Mouse (Mus musculus) cerebellum, adult 11-12 months (tissue): Measurements from ENCODE around the gene Hist1h2ad.
"Not testable (repeated sequence)": the region's sequence is repeated elsewhere in the genome, so short reads cannot be mapped to it uniquely, and the experiment has no call there.

ENCODE experiments used
- DNase-seq: peaks from one replicate; pipeline ENCODE4 v3.0.0; 2022

The Hist1h2ad gene

DNA sequence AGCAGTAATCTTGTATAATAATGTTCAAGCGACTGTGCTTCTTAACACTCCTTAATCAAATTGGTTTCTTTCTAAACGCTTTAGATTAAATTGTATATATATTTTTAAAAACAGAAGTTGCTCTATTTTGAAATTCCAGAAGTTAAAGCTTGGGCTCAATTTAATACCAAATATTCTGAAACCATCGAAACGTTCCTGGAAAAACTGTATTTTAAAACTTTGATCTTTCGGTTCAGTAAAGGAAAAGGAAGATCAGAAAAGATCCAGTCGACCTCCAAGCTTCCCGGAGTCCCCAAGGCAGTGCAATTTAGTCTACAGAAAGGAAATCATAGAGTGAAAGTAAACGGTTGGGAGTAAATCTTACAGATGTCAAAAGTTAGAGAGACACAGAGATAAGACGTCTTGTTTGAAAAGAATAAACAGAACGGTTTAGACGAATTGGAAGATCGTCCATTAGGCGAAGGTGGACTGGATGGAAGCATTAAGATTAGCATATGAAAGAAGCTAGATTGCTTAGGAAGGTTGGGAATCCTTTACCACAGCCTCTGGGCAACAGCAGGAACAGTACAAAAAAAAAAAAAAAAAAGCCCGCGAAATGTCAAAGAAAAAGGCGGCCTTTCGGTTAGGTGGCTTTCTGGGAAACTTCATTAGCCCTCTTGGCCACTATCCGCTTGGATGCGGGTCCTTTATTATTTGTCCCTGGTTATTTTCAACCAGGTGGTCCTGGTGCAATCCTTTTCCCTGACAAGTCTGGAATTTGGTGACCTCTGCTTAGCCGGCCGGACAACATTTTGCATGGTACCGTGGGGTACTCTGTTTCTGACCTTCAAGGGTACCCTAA is 12.1 kb downstream of the Hist1h2ad start:
- DNase-seq = no peak

DNA sequence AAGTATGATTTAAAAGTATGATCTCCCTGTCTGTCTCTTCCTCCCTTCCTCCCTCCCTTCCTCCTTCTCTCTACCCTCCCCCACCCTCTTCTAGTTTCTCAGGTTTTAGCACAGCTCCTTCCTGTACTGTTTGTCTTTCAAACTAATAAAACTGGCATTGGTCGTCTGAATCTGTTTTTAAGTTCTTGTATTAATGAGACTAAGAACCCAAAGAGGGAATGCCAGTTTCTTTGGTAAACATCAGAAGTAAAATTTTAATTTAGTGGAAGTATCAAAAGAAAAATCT is 12.7 kb downstream of the Hist1h2ad start:
- no peak for DNase-seq

DNA sequence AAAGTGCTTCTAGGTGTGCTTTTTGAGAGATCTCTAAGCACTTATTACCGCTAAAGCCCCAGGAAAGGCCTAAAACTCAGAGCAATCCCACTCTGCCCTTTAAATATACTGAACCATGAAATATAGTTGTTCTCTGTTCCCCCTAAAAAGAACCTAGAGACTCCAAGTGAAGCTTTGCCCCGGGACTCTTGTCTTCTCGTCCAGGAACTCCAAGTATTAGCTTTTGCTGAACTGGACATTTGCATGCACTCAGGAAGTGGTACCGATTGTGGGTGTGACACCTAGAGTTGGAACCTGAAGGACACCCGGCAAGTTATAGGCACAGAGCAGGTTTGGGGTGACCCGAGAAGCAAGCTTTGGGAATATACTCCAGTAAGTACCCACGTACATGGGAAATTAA is 17.0 kb downstream of the Hist1h2ad start:
- DNase-seq = no peak

DNA sequence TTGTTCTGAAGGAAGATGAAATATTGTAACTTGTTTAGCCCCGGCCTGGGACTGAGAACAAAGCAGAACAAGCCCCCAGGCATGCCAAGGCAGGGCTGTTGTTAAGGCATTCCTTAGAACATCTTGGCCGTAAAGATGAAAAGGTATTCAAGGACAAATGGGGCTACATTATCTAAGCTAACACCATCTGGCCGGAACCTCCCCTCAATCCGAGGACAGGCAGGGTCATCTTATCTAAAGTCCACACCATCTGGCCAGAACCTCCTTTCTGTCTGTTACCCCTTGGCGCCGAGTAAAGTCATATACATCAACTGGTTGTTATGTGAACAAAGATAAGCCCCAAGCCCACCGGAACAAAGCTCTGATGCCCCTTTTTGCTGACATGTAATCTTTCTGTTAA is 17.7 kb downstream of the Hist1h2ad start:
- DNase-seq = not testable (repeated sequence)

DNA sequence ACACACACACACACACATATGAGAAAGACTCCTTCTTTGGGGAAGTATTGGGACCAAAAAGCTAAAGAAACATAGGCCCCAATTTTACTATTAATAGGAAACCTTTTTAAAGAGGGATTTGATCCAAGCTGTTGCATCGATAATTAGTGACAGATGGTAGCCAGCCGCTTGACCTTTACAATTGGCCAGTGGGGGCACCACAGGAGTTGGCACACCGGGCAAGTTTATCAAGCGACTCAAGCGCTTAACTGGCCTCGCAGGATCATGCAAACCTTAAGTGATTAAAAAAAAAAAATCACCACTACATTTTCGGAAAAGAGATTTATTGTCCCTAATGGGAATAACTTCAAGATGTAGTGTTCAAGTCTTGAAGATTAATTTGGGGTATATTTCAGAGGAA is 18.4 kb downstream of the Hist1h2ad start:
- DNase-seq = peak; percentile 73

DNA sequence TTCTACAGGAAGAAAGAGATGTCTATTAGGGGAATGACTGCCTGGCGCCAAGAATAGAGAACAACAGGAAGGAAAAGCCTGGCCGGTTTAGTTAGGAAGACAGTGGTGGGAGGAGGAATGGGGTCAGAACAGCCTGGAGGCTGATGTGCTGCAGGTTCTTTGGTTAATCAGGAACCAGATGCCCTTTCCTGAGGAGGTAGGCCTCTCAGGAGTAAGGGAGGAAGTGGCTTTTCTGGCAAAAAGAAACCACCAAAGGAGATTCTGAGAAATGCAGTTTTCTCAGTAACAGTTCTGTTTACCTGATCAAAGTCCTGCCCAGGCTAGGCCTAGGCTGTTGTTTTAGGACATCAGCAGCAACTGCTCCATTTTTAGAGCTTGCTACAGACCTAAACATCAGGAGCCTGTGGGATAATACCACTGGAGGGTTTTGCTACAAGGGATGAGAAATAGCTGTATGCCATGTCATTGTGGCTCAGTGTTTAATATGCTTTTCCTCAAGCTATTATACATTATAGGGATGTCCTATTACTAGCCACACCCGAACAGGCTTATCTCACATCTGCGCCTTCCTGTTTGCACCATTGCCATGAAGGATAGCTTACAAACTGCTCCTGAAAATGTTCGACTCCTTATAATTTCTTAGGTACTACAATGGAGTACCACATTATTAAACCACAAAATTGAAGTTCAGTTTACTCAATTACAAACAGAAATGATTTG is 19.0 kb downstream of the Hist1h2ad start:
- DNase-seq = no peak

DNA sequence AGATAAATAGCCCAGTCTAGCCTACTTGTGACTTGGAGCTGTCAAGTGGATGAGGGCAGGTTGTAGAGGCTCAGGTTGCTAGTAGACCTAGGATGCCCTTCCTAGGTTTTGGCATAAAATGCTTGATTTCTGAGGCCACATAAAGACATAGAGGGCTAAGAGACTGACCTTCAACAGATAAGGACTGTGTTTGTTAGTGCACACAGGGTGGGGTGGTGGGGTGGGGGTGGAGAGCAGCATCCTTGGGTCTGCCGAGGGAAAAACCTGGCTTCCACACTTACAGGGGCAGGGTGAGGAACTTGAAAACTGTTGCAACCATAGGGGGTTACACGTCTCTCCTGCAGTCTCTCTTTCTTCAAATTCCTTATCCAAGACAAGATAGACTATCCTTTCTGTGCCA is 21.0 kb downstream of the Hist1h2ad start:
- DNase-seq = no peak

DNA sequence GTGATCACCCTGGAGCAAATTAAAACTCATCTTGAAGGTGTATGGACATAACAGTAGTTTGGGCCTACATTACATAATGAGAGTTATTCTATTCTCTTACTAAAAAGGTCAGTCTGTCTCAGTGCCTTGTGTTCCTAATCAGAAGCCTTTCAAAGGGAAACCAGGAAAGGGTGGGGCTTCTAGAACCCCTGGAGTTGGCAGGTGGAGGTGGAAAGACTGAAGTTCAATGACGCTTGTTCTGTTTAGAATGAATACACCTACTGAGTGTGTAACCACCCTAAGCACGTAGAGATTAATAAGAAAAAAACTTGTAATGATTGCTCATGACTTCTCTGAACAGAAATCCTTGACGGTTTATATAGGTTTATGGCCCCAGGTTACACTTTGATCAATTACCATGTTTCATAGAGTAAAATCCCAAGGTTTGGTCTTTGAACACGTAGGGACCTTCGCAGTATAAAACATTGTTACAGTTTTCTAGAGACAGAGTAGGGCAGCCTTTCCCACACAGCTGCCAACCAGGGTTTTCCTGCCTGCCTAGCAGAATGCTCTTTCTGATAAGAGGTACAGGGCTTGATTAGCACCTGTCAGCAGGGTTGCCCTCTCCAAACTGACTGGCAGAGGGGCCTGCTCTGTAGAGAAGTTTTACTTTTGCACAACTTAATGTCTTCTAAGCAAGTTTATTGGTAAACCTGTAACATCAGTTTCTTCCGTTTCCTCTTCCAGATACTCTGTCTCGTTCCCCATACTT is 21.6 kb downstream of the Hist1h2ad start:
- DNase-seq = no peak

DNA sequence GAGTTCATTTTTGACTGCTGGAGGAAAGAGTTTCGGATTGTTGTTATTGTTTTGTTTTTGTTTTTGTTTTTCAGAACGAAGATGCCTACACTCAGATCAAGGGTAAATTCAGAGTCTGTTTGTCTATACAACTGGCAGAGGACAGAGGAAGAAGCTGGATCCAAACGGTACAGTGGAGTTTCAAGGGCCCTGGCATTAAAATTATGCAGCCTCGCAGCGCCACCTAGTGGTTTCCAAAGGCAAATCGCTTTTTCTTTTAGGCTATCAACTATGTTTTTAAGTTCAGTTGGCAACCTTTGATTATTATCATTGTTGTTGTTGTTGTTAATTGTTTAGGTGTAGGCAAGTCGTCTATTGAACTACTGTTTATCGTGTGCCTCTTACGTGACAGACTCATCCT is 23.8 kb downstream of the Hist1h2ad start:
- peak; percentile 55 for DNase-seq

DNA sequence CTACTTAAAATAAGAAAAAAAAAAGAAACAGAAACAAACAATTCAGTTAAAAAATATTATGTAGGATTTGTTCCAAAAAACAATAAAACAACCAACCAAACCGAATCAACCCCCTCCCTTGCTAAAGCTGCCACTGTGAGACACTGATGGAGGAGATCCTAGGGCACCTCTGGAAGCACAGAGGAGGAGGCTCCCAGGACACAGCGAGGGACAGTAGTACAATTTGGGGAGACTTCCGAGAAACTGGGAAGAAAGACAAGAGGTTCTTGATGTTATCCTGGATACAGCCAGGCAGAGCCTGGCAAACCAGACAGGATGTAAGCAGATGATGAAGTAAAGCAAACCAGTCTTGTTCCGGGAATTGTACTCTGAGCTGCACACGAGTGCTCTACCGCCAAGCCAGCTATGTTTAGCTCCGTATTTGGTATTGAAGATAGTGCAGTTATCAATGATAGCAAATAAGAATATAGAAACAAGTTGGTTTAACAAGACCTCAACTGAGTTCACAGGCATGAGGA is 29.1 kb downstream of the Hist1h2ad start:
- no peak for DNase-seq

DNA sequence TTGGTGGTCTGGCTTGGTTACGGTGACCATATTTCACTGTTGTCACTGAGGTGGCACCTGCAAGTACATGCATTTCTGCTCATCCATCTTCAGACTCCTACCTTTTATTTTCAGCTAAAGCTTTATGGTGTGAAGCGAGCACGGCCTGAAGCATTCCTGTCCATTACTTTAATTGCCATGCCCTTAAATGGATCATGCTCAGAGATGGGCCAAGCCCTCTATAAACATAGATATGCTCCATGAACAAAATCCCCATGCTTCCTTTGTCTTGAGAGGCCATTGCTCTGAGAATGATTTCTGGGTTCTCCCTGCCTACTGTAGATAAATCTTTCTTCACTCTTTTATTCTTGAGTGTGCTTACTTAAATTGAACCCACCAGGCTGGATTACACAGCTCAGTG is 30.3 kb downstream of the Hist1h2ad start:
- no peak for DNase-seq

DNA sequence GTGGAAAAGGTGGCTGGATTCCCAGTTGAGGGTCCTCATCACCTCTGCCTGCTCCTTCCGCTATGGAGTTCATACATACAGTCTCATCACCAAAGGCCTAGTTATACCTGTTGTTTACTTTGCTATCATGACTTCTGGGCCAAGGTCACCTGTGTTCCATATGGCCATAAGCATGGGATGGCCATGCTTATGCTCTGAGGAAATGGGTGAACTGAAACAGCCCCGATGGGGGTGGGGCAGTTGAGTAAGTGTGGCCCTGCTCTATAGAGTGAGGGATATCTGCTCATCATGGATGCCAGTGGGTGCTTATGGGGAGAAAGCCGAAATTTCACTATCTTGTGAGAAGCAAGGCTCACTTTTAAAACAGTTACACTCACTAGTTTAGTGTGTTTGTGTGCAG is 30.9 kb downstream of the Hist1h2ad start:
- no peak for DNase-seq

DNA sequence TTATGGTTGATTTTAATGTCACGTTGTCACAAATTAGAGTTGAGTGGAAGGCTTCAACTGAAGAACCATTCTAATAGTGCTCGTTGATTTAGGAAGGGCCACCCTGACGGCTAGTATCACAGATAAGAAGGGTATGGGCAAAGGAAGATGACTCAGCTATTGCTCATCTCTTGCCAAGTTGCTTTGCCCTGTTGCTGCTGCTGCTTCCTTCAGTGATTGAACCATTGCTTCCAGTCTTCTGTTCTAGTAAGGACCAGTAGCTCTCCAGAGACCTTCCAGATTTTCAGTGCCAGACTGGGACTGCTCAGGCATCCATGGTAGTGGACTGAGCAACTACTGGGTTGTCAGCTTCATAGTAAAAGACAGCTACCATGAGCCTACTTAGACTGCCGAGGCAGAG is 35.0 kb downstream of the Hist1h2ad start:
- DNase-seq = no peak

DNA sequence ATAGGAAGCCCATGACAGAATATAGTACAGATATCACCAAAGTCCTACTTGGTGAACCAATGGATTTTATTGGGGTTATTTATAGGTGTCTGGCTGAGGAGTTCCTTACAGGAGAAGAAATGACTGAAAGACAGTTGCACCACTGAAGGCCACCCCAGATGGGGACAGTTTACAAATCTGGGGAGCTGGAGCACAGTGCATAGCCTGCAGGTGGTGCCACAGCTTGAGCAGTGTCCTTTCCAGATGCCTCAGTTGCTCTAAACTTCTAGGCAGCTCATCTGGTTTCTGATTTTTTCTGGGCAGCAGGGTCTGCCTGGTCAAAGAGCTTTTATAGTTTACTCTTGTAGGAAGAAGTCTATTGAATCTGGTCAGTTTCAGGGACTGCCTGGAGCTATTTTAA is 35.7 kb downstream of the Hist1h2ad start:
- DNase-seq = no peak

DNA sequence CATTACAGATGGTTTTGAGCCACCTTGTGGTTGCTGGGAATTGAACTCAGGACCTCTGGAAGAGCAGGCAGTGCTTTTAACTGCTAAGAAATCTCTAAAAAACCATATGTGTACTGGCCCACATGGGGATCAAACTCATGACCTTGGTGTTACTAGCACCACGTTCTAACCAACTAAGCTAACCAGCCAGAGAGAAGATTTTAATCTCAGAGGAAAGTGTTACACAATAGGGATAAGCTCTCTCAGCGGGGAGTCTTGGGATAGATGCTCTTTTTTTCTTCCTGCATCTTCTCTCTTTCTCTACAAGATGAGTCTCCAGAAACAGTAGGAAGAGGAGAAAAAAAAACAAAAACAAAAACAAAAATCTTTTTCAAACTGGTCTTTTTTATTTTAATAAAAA is 36.2 kb downstream of the Hist1h2ad start:
- DNase-seq = no peak

DNA sequence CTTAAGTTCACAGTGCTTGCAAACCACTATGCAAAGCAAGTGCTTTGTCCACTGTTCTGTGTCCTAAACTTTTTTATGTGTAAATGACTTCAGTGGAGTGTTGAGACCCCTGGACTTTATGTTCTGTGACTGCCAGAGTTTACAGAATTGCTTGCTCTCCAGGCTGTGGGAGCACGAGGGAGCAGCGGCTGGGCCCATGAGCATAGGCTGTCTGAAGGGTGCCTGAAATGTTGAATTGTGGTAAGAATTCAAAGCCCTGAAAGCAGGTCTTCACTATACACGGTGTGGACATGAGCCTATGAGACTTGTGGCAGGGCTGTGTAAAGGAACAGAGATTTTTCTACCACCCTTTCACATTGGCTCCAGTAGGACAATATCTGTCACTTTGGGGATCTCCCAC is 37.5 kb downstream of the Hist1h2ad start:
- no peak for DNase-seq

DNA sequence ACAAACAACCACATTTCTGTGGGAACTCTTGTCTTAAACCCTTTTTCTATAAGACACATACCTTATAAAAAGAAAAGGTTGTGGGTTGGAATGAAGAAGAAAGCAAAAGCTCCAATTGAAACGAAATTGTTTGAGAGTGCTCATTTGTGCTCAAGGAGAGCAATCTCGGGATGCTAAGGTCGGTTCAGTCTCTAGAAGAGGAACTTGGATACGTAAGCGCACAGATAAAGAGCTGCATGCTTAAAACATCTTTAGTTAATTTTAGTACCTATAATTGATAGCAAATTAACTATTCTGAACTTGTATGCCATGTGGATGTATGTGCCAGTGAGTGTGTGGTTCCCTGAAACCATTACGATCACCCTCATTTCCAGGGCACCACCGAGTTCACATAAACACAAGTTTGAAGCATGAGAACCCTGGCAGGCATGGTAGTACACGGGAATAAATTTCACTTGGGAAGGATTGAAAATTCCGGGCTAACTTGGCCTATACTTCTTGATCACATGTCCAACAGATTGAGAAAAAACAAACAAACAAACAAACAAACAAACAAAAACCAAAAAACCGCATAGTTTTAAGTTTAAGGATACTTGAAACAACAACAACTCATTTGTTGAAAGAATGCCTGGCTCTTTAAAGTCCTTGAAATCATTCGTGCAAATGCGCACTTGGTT is 46.0 kb downstream of the Hist1h2ad start:
- DNase-seq = peak; percentile 27

DNA sequence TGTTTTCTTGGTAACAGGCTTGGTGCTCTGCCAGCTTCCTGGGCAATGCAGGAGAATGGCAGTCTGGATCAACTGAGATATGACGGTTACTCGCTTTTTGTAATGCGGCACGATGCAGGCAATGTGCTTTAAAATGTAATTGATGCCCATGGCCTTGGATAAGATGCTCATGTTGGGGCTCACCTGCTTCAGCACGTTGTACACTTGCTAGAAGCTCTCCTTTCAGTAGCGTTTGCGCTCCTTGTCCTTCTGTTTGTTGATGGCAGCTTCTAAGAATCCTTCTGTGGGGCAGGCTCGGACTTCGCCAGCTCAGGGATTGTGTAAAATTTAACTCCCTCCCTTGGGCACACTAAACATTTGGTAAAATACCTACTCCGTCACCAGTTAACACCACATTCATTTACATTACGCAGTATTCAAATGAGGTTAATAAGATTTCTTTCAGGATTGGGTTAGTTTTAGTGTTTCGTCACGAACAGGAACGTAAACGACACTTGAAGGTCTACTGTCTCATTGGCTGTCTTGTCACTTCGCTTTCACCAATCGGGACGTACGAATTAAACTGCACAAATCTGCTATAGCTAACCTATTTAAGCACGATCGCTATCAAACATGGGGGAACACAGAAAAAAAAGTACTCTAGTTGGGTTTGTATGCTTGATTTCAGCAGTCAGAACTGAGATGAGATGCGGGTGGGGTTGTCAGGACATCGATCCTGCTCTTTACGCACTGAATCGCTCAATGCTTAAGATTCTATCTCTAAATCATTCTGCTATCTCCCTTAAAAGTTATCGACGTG is 46.8 kb downstream of the Hist1h2ad start, which contains the start of gene Hist1h2be:
TSS of gene Hist1h2be (minus strand) at position 392 of the 799 bp plus-strand sequence.
- DNase-seq = peak; percentile 81

DNA sequence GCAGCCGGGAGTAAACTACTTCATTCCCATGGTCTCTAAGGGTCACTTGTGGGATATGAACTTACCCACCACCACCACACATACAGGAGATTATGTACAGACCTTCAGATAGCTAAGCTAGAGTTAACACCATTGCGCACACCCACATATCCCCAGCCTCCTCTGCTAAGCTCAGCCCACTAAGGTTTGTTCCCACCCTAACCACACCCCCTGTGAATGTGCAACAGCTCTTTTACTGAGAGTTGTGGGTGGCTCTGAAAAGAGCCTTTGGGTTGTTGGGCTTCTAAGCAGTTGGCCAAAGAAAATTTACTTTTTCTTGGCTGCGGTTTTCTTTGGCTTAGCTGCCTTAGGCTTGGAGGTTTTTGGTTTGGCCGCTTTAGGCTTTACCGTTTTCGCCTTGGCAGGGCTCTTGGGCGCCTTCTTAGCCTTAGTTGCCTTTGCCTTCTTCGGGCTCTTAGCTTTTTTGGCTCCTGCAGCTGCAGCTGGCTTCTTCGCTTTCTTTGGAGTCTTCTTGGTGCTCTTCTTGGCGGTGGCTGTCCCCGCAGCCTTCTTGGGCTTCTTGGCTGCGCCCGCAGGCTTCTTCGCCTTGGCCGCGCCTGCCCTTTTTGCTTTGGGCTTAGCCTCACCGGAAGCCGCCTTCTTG is 47.5 kb downstream of the Hist1h2ad start:
- DNase-seq = peak; percentile 78

DNA sequence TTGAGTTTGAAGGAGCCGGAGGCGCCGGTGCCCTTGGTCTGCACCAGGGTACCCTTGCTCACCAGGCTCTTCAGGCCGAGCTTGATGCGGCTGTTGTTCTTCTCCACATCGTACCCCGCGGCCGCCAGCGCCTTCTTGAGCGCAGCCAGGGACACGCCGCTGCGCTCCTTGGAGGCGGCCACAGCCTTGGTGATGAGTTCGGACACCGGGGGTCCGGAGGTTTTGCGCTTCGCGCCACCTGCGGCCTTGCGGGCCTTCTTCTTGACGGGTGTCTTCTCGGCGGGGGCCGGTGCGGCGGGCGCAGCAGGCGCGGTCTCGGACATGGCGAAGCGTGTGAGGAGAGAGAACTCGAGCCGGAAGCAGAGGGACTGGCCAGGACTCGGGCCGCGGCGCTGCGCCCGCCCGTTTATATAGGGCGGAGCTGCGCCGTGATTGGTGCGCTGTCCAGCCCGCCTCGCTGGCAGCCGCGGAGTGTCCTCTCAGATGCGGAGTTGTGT is 48.0 kb downstream of the Hist1h2ad start, which contains the start of gene Hist1h1e:
TSS of gene Hist1h1e (minus strand) at position 384 of the 497 bp plus-strand sequence.
- DNase-seq = peak; percentile 90

DNA sequence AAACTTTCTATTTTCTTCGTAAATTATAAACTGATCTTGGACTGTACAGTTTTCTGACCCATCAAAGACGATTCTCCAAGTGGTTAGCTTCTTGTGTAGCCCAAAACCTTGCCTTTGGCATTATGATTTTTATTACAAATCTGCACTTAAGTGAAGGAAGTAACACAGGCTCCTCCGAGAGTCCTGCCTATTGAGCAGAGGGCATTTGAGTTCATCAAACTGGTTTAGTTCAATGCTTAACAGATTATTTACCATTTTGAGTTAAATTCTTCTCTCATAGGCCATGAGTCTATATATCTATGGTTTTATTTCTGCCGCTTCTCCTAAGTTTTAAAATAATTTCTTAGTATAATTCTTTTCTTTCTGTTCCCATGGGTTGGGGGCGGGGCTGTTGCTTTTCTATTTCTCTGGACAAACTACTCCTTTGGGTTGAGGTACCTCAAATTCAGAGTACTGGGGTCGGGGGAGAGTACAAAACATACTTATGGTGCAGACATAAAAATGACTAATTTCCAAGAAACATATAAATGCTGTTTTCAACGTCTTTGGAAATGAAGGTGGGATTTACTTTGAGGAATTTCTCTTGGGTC is 48.8 kb downstream of the Hist1h2ad start:
- no peak for DNase-seq
